ENCODE assay signal across 12 mouse cellular contexts in the genomic region with DNA sequence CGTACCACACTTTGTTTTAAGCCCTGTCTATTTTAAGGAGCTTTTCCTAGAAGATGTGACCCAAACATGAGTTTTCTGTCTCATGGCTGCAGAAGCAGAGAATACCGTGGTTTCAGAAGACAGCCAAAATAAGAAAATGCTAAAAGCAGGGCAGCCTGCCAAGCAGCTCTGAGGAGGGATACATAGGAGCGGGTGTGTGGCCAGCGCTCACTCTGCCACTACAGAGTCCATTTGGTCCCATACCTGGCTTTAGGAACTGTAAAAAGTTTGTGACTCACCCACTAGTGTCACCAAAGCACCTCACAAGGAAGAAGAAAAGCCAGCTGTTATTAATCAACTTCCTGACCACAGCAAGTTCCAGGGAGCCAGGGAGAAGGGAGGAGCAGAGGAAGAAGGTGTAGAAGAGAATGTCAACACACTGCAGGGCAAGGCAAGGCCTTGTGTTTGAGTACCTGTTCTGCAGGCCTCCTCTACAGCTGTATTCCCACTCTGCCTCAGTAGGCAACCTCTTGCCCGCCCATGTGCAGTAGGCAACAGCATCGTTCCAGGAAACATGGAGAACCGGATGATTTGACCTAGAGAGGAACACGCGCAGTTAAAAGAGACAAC. TPM values are rescaled to one million over a fixed set of nuclear protein-coding genes. Genes with fewer than 3 reads are reported as not detected.
A peak's percentile ranks its signal among the peaks of the same experiment; 100 is the strongest.
DNase-seq lines count a peak whose midpoint lies in the region; ATAC-seq and TF ChIP-seq lines count a peak whose summit lies in the region.
"Had no signal": no experiment of that assay in that cellular context is flagged by ENCODE, and none has a peak within 500 bp of the region (broad histone marks: within the 10 kb centered on the region; RNA-seq: fewer than 3 reads in every experiment).

No protein-coding gene starts in this region.

- H3K27ac ChIP-seq in kidney, adult 2 months (ENCODE audit: insufficient read depth, low read depth, low read length): no peak overlapping the region
- H3K27ac ChIP-seq in kidney, embryonic 14.5 days (ENCODE audit: low read depth, low read length): no peak overlapping the region
- peak overlapping the region; percentile 28 for H3K27ac ChIP-seq in embryonic fibroblast, embryonic 13.5 days (ENCODE audit: insufficient read depth, low read length)
- H3K27ac ChIP-seq: macrophage; neural tube, embryonic 13.5 days had no signal

- TF ChIP-seq POLR2A in kidney, adult 2 months (IDR thresholded peaks at IDR 0.05; ENCODE audit: low read depth, low read length): no peak
- TF ChIP-seq POLR2A in embryonic fibroblast, embryonic 13.5 days (IDR thresholded peaks at IDR 0.05; ENCODE audit: low read depth, low read length): no peak

- no peaks in the 10 kb centered on the region for H3K36me3 ChIP-seq in kidney, adult 2 months (ENCODE audit: control insufficient read depth, insufficient read depth, low read length)
- H3K36me3 ChIP-seq in kidney, embryonic 14.5 days (ENCODE audit: control insufficient read depth, insufficient read depth, low read length): no peaks in the 10 kb centered on the region
- H3K36me3 ChIP-seq: neural tube, embryonic 13.5 days had no signal

- no peak overlapping the region for H3K9ac ChIP-seq in kidney, embryonic 14.5 days (ENCODE audit: low read depth, low read length)
- H3K9ac ChIP-seq: neural tube, embryonic 13.5 days had no signal

- H3K4me1 ChIP-seq in kidney, adult 2 months (ENCODE audit: control insufficient read depth, insufficient read depth, low read length): no peaks in the 10 kb centered on the region; the same call in 1 of the 2 replicates
- H3K4me1 ChIP-seq in kidney, embryonic 14.5 days (ENCODE audit: control insufficient read depth, insufficient read depth, low read length): no peaks in the 10 kb centered on the region
- peaks cover 9% of the 10 kb centered on the region for H3K4me1 ChIP-seq in embryonic fibroblast, embryonic 13.5 days (ENCODE audit: control insufficient read depth, insufficient read depth, low read length)

- H3K27me3 ChIP-seq in kidney, adult 2 months (replicated peaks; ENCODE audit: control insufficient read depth, insufficient read depth, low read length): no peaks in the 10 kb centered on the region
- no peaks in the 10 kb centered on the region for H3K27me3 ChIP-seq in kidney, embryonic 14.5 days (ENCODE audit: control insufficient read depth, insufficient read depth, low read length)
- H3K27me3 ChIP-seq: neural tube, embryonic 13.5 days had no signal

- intact Hi-C loops in left cerebral cortex, postnatal 36 days (cut with DNase I): no loop called here

- DNase-seq in kidney, adult 2 months: peak; percentile 29
- DNase-seq in 3134 (ENCODE audit: extremely low read depth, insufficient read length, low spot score): peak; percentile 67
- DNase-seq in left cerebral cortex, postnatal 36 days (ENCODE audit: low spot score in 2 of 2): peak; percentile 47 to 56
- no peak for DNase-seq in retina, postnatal 1 day
- no peak for DNase-seq in cerebellum, adult 11-12 months
- no peak for DNase-seq in layer of hippocampus, adult 8-10 months (ENCODE audit: low spot score in 2 of 2)
- DNase-seq: adrenal gland, adult 8-10 months; cerebellum, postnatal 14 days had no signal

- ATAC-seq in kidney, embryonic 14.5 days (ENCODE audit: low FRiP score, low TSS enrichment): no peak

- WGBS in kidney, adult 2 months: 85% methylated on average over 9 of the region's 9 CpGs
- 94% methylated on average over 9 of the region's 9 CpGs for WGBS in kidney, embryonic 14.5 days

- H3K9me3 ChIP-seq in kidney, embryonic 14.5 days (ENCODE audit: control insufficient read depth, low read length): no peaks in the 10 kb centered on the region
- H3K9me3 ChIP-seq: neural tube, embryonic 13.5 days had no signal

- TF ChIP-seq CTCF in kidney, adult 2 months (conservative IDR thresholded peaks at IDR 0.05; ENCODE audit: insufficient read depth, insufficient read length, low read depth, low read length): no peak
- no peak for TF ChIP-seq CTCF in embryonic fibroblast, embryonic 13.5 days (IDR thresholded peaks at IDR 0.05; ENCODE audit: borderline replicate concordance, insufficient read depth, low read length)

- H3K4me3 ChIP-seq in kidney, adult 2 months (ENCODE audit: insufficient read depth, low read depth, low read length): no peak overlapping the region
- H3K4me3 ChIP-seq in kidney, embryonic 14.5 days (ENCODE audit: low read length): no peak overlapping the region
- no peak overlapping the region for H3K4me3 ChIP-seq in embryonic fibroblast, embryonic 13.5 days (ENCODE audit: insufficient read depth, low read length)
- H3K4me3 ChIP-seq: neural tube, embryonic 13.5 days had no signal

- H3K4me2 ChIP-seq in kidney, embryonic 14.5 days (replicated peaks; ENCODE audit: low read depth, low read length): no peak overlapping the region
- H3K4me2 ChIP-seq: neural tube, embryonic 13.5 days had no signal

RNA-seq across cellular contexts. Expression of gene Sumf1, which starts 32.6 kb away (rescaled TPM):
- polyA plus RNA-seq in kidney, adult 2 months (2012; rRNA removed): 37.6 and 46.0 TPM in 2 replicates
- 16.6 and 26.8 TPM in 2 replicates for polyA plus RNA-seq in kidney, embryonic 14.5 days (2014; fragmentation: Nextera tagmentation; extraction: Ambion mirVana)
- 45.9 and 47.3 TPM in 2 replicates for polyA plus RNA-seq in embryonic fibroblast, embryonic 13.5 days (2011; ENCODE audit: insufficient read length, low read depth, missing spikeins)
- 10 to 100 TPM; 22.1 to 24.5 TPM for total RNA-seq in left cerebral cortex, postnatal 36 days (2021)
- total RNA-seq in layer of hippocampus, adult 8-10 months (2022): 10 to 100 TPM; 19.2 to 29.2 (median 22.3) TPM

Comparison
In these comparisons a context has a peak if more than half of its experiments do, and no peak if none do; other contexts are left out.
1. DNase-seq: peak in kidney, adult 2 months (single experiment), 3134 (single experiment) and left cerebral cortex, postnatal 36 days (2 of 2); none in retina, postnatal 1 day (single experiment), cerebellum, adult 11-12 months (single experiment) and layer of hippocampus, adult 8-10 months (0 of 2).